In the genomic region with DNA sequence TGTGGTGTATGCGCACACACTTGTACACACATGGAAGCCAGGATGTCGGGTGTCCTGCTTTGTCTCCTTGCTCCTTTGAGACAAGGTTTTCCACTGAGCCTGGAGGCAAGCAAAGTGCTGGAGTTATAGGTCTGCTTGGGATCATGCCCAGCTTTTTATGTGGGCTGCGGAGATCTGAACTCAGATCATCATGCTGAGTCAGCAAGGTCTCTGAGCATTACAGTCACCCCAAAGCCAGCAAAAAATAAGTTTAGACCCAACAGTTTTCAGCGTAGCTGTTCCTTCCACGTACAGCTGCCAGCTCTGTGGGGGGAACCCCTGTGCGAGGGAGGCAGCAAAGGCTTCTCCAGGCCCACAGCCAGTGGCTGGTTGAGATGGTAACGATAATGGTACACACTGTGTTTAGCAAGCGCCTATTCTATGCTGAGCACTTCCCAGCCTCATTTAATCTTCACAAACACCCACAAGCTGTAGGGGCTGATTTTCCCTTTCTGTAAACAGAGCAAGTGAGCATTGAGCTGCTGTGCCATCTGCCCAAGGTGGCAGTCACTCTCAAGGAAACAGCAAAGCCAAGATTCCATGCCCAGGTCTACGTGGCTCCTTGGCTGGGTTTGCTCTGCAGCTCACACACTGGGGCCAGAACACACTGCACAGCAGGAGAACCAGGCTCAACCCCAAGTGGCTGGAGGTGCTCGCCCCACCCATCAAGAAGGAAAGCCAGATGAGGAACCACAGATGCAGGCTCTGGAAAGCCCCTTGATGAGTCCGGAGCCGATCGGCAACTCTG, we compare ENCODE assay signal across 11 mouse cellular contexts. TPM values are rescaled to one million over a fixed set of nuclear protein-coding genes. Genes with fewer than 3 reads are reported as not detected.
DNase-seq lines count a peak whose midpoint lies in the region; ATAC-seq and TF ChIP-seq lines count a peak whose summit lies in the region.
"Had no signal": no experiment of that assay in that cellular context is flagged by ENCODE, and none has a peak within 500 bp of the region (broad histone marks: within the 10 kb centered on the region; RNA-seq: fewer than 3 reads in every experiment).

No protein-coding gene starts in this region.

- H3K4me2 ChIP-seq in midbrain, embryonic 12.5 days (replicated peaks): no peak overlapping the region
- no peak overlapping the region for H3K4me2 ChIP-seq in midbrain, embryonic 11.5 days
- H3K4me2 ChIP-seq in forebrain, embryonic 15.5 days (replicated peaks): no peak overlapping the region
- H3K4me2 ChIP-seq: embryonic facial prominence, embryonic 13.5 days had no signal

- no peak overlapping the region for H3K4me3 ChIP-seq in midbrain, embryonic 12.5 days
- no peak overlapping the region for H3K4me3 ChIP-seq in midbrain, embryonic 11.5 days (ENCODE audit: low read depth, low read length)
- H3K4me3 ChIP-seq in forebrain, embryonic 15.5 days: no peak overlapping the region
- no peak overlapping the region for H3K4me3 ChIP-seq in thymus, adult 2 months (ENCODE audit: control insufficient read depth, insufficient read depth, low read length)
- H3K4me3 ChIP-seq: embryonic facial prominence, embryonic 13.5 days had no signal

- H3K9ac ChIP-seq in midbrain, embryonic 12.5 days (replicated peaks): no peak overlapping the region; the same call in 1 of the 2 replicates
- no peak overlapping the region for H3K9ac ChIP-seq in midbrain, embryonic 11.5 days (ENCODE audit: low read length)
- H3K9ac ChIP-seq in forebrain, embryonic 15.5 days (replicated peaks): no peak overlapping the region
- H3K9ac ChIP-seq: embryonic facial prominence, embryonic 13.5 days had no signal

- no peaks in the 10 kb centered on the region for H3K9me3 ChIP-seq in midbrain, embryonic 12.5 days
- H3K9me3 ChIP-seq in midbrain, embryonic 11.5 days (ENCODE audit: control insufficient read depth, low read length): no peaks in the 10 kb centered on the region
- H3K9me3 ChIP-seq in forebrain, embryonic 15.5 days: no peaks in the 10 kb centered on the region
- H3K9me3 ChIP-seq: embryonic facial prominence, embryonic 13.5 days had no signal

- WGBS in midbrain, embryonic 12.5 days: 96% methylated on average over 13 of the region's 13 CpGs
- 92% methylated on average over 13 of the region's 13 CpGs for WGBS in midbrain, embryonic 11.5 days
- 66% methylated on average over 13 of the region's 13 CpGs for WGBS in forebrain, embryonic 15.5 days
- 88% methylated on average over 13 of the region's 13 CpGs for whole genome bisulfite sequencing in thymus, adult 2 months

- no peaks in the 10 kb centered on the region for H3K27me3 ChIP-seq in midbrain, embryonic 12.5 days
- H3K27me3 ChIP-seq in midbrain, embryonic 11.5 days (ENCODE audit: control insufficient read depth, insufficient read depth, low read length): no peaks in the 10 kb centered on the region
- H3K27me3 ChIP-seq in forebrain, embryonic 15.5 days: no peaks in the 10 kb centered on the region
- no peaks in the 10 kb centered on the region for H3K27me3 ChIP-seq in thymus, adult 2 months (ENCODE audit: control insufficient read depth, insufficient read depth, low read length)
- H3K27me3 ChIP-seq: embryonic facial prominence, embryonic 13.5 days had no signal

- peak overlapping the region; percentile 88 for H3K27ac ChIP-seq in midbrain, embryonic 12.5 days (replicated peaks)
- H3K27ac ChIP-seq in midbrain, embryonic 11.5 days (ENCODE audit: low read depth, low read length): no peak overlapping the region
- H3K27ac ChIP-seq in forebrain, embryonic 15.5 days (replicated peaks): peak overlapping the region; percentile 85
- H3K27ac ChIP-seq in thymus, adult 2 months (ENCODE audit: control insufficient read depth, insufficient read depth, low read length): no peak overlapping the region
- H3K27ac ChIP-seq: embryonic facial prominence, embryonic 13.5 days had no signal

- peaks cover 62% of the 10 kb centered on the region for H3K36me3 ChIP-seq in midbrain, embryonic 12.5 days
- H3K36me3 ChIP-seq in midbrain, embryonic 11.5 days (ENCODE audit: control insufficient read depth, insufficient read depth, low read length): peaks cover 39% of the 10 kb centered on the region
- peaks cover 42% of the 10 kb centered on the region for H3K36me3 ChIP-seq in forebrain, embryonic 15.5 days
- H3K36me3 ChIP-seq in thymus, adult 2 months (ENCODE audit: control insufficient read depth, insufficient read depth, low read length): no peaks in the 10 kb centered on the region

- no peak for ATAC-seq in midbrain, embryonic 12.5 days (ENCODE audit: low FRiP score, low read depth)
- no peak for ATAC-seq in midbrain, embryonic 11.5 days (ENCODE audit: low FRiP score)
- no peak for ATAC-seq in forebrain, embryonic 15.5 days (replicated peaks)
- ATAC-seq in granulocyte monocyte progenitor cell, adult 5-6 weeks (replicated peaks; ENCODE audit: poor library complexity, severe bottlenecking): no peak

- no peak for DNase-seq in midbrain, embryonic 11.5 days (ENCODE audit: low spot score, missing footprints)
- peak; percentile 74 for DNase-seq in left cerebral cortex, adult 11 months (ENCODE audit: low spot score)
- DNase-seq in right cerebral cortex, postnatal 14 days: peak; percentile 67
- DNase-seq in kidney, adult 11 months: no peak
- no peak for DNase-seq in thymus, adult 2 months
- DNase-seq: heart, postnatal 36 days had no signal

- H3K4me1 ChIP-seq in midbrain, embryonic 12.5 days: peaks cover 28% of the 10 kb centered on the region
- peaks cover 12% of the 10 kb centered on the region for H3K4me1 ChIP-seq in midbrain, embryonic 11.5 days (ENCODE audit: control insufficient read depth, insufficient read depth, low read length)
- H3K4me1 ChIP-seq in forebrain, embryonic 15.5 days: peaks cover 54% of the 10 kb centered on the region
- H3K4me1 ChIP-seq in thymus, adult 2 months (replicated peaks; ENCODE audit: control insufficient read depth, insufficient read depth, low read length): no peaks in the 10 kb centered on the region

- no peak for TF ChIP-seq CTCF in thymus, adult 2 months (IDR thresholded peaks at IDR 0.05; ENCODE audit: borderline replicate concordance, control insufficient read depth, extremely low read depth, insufficient read depth, low read length, poor library complexity)

- no peak for TF ChIP-seq POLR2A in thymus, adult 2 months (IDR thresholded peaks at IDR 0.05; ENCODE audit: control insufficient read depth, extremely low read depth, insufficient read depth, low read length, poor library complexity)

RNA-seq across cellular contexts. Expression of a gene that starts 30.5 kb away (rescaled TPM):
- 6.9 and 7.3 TPM in 2 replicates for polyA plus RNA-seq in midbrain, embryonic 12.5 days (2016; fragmentation: Nextera tagmentation; extraction: Ambion mirVana)
- 5.2 and 6.0 TPM in 2 replicates for polyA plus RNA-seq in midbrain, embryonic 11.5 days (2014; fragmentation: Nextera tagmentation; extraction: Ambion mirVana)
- 5.7 and 8.2 TPM in 2 replicates for polyA plus RNA-seq in forebrain, embryonic 15.5 days (2015; fragmentation: Nextera tagmentation; extraction: Ambion mirVana)
- 5.2 and 5.3 TPM in 2 replicates for polyA plus RNA-seq in thymus, adult 2 months (2012; rRNA removed)
- 4.4 and 5.7 TPM in 2 replicates for total RNA-seq in granulocyte monocyte progenitor cell, adult 5-6 weeks (2014; fragmentation: Nextera tagmentation)
- 2.5 TPM in 2 replicates for total RNA-seq in granulocyte monocyte progenitor cell, adult 5-6 weeks (2017)

RNA-seq across cellular contexts. Expression of a gene that starts 38.3 kb away (rescaled TPM):
- not detected in 2 replicates for polyA plus RNA-seq in midbrain, embryonic 12.5 days (2016; fragmentation: Nextera tagmentation; extraction: Ambion mirVana)
- polyA plus RNA-seq in midbrain, embryonic 11.5 days (2014; fragmentation: Nextera tagmentation; extraction: Ambion mirVana): not detected in 2 replicates
- polyA plus RNA-seq in forebrain, embryonic 15.5 days (2015; fragmentation: Nextera tagmentation; extraction: Ambion mirVana): not detected in 2 replicates
- polyA plus RNA-seq in thymus, adult 2 months (2012; rRNA removed): not detected in 2 replicates
- total RNA-seq in granulocyte monocyte progenitor cell, adult 5-6 weeks (2014; fragmentation: Nextera tagmentation): not detected in 2 replicates
- total RNA-seq in granulocyte monocyte progenitor cell, adult 5-6 weeks (2017): not detected in 2 replicates
- total RNA-seq: heart, postnatal 36 days; liver, adult 2 months had no signal
- polyA plus RNA-seq: embryonic facial prominence, embryonic 13.5 days; liver, adult 2 months had no signal

RNA-seq across cellular contexts. Expression of a gene that starts 41.6 kb away (rescaled TPM):
- 44.5 and 45.0 TPM in 2 replicates for polyA plus RNA-seq in midbrain, embryonic 12.5 days (2016; fragmentation: Nextera tagmentation; extraction: Ambion mirVana)
- 51.4 and 56.9 TPM in 2 replicates for polyA plus RNA-seq in midbrain, embryonic 11.5 days (2014; fragmentation: Nextera tagmentation; extraction: Ambion mirVana)
- polyA plus RNA-seq in forebrain, embryonic 15.5 days (2015; fragmentation: Nextera tagmentation; extraction: Ambion mirVana): 21.7 and 23.1 TPM in 2 replicates
- polyA plus RNA-seq in thymus, adult 2 months (2012; rRNA removed): 11.9 and 12.3 TPM in 2 replicates
- total RNA-seq in granulocyte monocyte progenitor cell, adult 5-6 weeks (2014; fragmentation: Nextera tagmentation): 17.8 and 23.9 TPM in 2 replicates
- total RNA-seq in granulocyte monocyte progenitor cell, adult 5-6 weeks (2017): 36.9 and 50.6 TPM in 2 replicates

RNA-seq across cellular contexts. Expression of a gene that starts 56.7 kb away (rescaled TPM):
- polyA plus RNA-seq in midbrain, embryonic 12.5 days (2016; fragmentation: Nextera tagmentation; extraction: Ambion mirVana): 51.6 and 53.8 TPM in 2 replicates
- polyA plus RNA-seq in midbrain, embryonic 11.5 days (2014; fragmentation: Nextera tagmentation; extraction: Ambion mirVana): 48.1 and 48.2 TPM in 2 replicates
- 121 and 123 TPM in 2 replicates for polyA plus RNA-seq in forebrain, embryonic 15.5 days (2015; fragmentation: Nextera tagmentation; extraction: Ambion mirVana)
- polyA plus RNA-seq in thymus, adult 2 months (2012; rRNA removed): 171 and 197 TPM in 2 replicates
- 25.7 and 28.1 TPM in 2 replicates for total RNA-seq in granulocyte monocyte progenitor cell, adult 5-6 weeks (2014; fragmentation: Nextera tagmentation)
- total RNA-seq in granulocyte monocyte progenitor cell, adult 5-6 weeks (2017): 22.5 and 25.1 TPM in 2 replicates

Comparison
In these comparisons a context has a peak if more than half of its experiments do, and no peak if none do; other contexts are left out.
1. H3K27ac ChIP-seq: peak in midbrain, embryonic 12.5 days (single experiment) and forebrain, embryonic 15.5 days (single experiment); none in midbrain, embryonic 11.5 days (single experiment) and thymus, adult 2 months (single experiment).
2. DNase-seq: peak in left cerebral cortex, adult 11 months (single experiment) and right cerebral cortex, postnatal 14 days (single experiment); none in midbrain, embryonic 11.5 days (single experiment), kidney, adult 11 months (single experiment) and thymus, adult 2 months (single experiment).